Mouse (Mus musculus) neural tube, embryonic 10.5 days (tissue): ENCODE measurements around the gene Vmn1r9.
"Not testable (repeated sequence)": the region's sequence is repeated elsewhere in the genome, so short reads cannot be mapped to it uniquely, and the experiment has no call there.

Experiments
- DNase-seq: peaks from one replicate; pipeline ENCODE4 v3.0.0-alpha.2; 2017; ENCODE audit warnings: low spot score; ENCODE audit errors: extremely low spot score

Vmn1r9 gene

DNA sequence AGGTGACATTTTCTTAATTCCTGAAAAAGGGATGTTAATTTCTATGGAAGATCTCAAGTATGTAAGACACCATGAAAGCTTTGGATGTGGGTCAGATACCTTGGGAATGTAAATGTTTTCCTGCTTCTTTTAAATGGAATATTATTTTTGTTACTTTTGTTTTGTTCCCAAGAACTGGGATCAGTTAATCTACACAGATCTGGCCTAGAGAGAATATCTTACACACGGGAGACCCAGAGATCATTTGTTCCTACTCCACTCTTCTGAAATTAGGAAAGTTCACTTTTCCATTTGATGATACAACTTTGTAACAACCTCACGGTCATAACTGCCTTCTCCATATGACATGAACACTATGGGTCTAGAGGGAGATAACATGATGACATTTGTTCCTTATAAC is at the start of gene Vmn1r9:
Gene Vmn1r9, plus strand, starts transcription at position 301 of the 400 bp plus-strand sequence.
- no peak for DNase-seq

DNA sequence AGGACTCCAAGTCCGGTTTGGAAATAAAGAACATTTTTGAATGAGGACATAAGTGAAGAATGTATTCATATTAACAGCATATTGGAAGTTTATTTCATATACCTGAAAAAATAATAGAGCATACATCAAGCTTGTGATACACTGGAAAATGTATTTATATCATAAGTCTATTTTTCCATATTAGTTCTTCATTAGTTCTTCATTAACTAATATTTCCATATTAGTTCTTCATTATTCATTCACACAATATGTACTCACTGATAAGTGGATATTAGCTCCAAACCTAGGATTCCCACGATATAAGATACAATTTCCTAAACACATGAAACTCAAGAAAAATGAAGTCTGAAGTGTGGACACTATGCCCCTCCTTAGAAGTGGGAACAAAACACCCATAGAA is 41.4 kb upstream of the Vmn1r9 start, which contains the start of gene Vmn1r7:
Gene Vmn1r7, minus strand, starts transcription at position 101 of the 400 bp plus-strand sequence.
- not testable (repeated sequence) for DNase-seq

DNA sequence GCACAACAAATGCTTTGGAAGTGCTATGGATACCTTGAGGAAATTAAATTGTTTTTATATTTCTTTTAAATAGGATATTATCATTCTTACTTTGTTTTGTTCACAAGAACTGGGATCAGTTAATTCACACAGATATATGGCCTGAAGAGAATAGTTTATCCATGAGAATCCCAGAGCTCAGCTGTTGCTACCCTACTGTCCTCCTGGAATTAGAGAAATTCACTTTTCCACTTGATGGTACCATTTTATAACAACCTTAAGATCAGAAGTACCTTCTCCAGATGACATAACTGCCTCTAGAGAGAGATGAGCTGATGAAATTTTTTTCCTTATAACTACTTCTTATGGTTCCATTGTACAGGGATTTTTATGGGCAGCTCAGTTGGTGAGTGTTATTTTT is 34.6 kb upstream of the Vmn1r9 start, which contains the start of gene Vmn1r8:
Gene Vmn1r8, plus strand, starts transcription at position 301 of the 400 bp plus-strand sequence.
- DNase-seq: no peak

DNA sequence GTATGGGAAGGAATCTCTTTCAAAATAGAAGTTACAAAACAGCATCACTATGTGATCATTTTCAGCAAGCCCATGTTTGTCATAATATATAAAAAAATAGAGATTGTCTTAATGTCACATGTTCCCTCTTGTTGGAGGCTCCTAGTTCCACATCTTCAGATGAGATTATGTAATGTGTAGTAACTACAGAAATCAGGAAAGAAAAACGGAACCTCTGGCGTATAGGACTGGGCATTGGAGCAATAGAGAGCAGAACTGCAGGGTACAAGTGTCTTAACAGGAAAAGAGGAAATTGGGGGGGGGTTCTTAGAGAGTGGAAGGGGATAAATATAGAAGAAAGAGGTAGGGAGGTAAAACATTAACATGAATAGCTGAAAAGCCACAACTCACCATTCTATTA is 31.9 kb upstream of the Vmn1r9 start:
- DNase-seq: no peak

DNA sequence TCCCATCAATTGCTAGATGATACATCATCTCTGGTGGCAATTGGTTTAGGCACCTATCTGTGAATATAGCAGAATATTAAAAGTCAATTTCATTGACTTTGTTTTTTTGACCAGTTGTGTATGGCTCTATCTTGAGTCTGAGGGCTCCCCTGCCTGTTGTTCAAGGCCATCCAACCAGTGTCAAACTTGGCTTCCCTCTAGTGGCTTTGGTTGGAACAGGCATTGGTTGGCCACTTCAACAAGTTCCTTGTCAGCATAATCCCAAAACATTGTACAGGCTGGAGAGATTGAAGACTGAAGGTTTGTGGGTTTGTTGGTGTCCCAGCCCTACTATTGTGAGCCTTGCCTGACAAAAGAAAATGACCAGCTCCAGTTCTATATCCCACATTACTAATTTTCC is 2.9 kb upstream of the Vmn1r9 start:
- no peak for DNase-seq

DNA sequence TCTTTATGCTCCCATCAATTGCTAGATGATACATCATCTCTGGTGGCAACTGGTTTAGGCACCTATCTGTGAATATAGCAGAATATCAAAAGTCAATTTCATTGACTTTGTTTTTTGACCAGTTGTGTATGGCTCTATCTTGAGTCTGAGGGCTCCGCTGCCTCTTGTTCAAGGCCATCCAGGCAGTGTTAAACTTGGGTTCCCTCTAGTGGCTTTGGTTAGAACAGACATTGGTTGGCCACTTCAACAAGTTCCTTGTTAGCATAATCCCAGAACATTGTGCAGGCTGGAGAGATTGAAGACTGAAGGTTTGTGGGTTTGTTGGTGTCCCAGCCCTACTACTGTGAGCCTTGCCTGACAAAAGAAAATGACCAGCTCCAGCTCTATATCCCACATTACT is 39.8 kb downstream of the Vmn1r9 start:
- no peak for DNase-seq

DNA sequence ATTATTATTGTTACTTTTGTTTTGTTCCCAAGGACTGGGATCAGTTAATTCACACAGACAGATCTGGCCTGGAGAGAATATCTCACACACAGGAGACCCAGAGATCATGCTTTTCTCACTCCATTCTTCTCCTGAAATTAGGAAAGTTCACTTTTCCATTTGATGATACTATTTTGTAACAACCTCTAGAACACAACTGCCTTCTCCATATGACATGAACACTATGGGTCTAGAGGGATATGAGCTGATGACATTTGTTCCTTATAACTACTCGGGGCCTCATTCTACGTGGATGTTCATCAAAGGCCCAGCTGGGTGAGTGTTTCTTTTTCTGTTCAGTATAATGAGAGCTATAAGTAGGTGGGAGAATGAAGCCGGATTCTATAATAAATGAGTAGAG is 42.6 kb downstream of the Vmn1r9 start, which contains the start of gene Vmn1r10:
Gene Vmn1r10, plus strand, starts transcription at position 301 of the 400 bp plus-strand sequence.
- DNase-seq: no peak
